Mouse (Mus musculus) testis, adult 2 months (tissue): ENCODE measurements at regions not wholly inside any gene's neighbourhood (a gene's known extent, or its start where the extent isn't known, plus 50 kb on each side); places are given as distances from the start of the nearest gene placed in this dataset.

ENCODE experiments used
- H3K27ac ChIP-seq: fragments of 200-500 bp; 2 replicates; pipeline ENCODE4 v1.5.1; 2012; ENCODE audit warnings: low read depth, low read length; ENCODE audit not compliant: control insufficient read depth, insufficient read depth
- H3K27me3 ChIP-seq: fragments of 200-500 bp; 2 replicates; pipeline ENCODE4 v1.6.1; 2012; ENCODE audit warnings: mild to moderate bottlenecking, low read length, moderate library complexity; ENCODE audit not compliant: control insufficient read depth, insufficient read depth
- H3K36me3 ChIP-seq: fragments of 200-500 bp; 2 replicates; pipeline ENCODE4 v1.6.1; 2012; ENCODE audit warnings: mild to moderate bottlenecking, low read length; ENCODE audit not compliant: control insufficient read depth, insufficient read depth
- H3K4me1 ChIP-seq: fragments of 200-500 bp; 2 replicates; pipeline ENCODE4 v1.6.1; 2012; ENCODE audit warnings: low read length; ENCODE audit not compliant: control insufficient read depth, insufficient read depth
- H3K4me3 ChIP-seq: fragments of 200-500 bp; 2 replicates; pipeline ENCODE4 v1.5.1; 2012; ENCODE audit warnings: low read depth, mild to moderate bottlenecking, low read length, moderate library complexity, mixed read lengths; ENCODE audit not compliant: control insufficient read depth
- CTCF ChIP-seq: fragments of 200-500 bp; IDR thresholded peaks from 2 replicates; pipeline ENCODE4 v1.5.1; 2012; ENCODE audit warnings: low read depth, mild to moderate bottlenecking, inconsistent platforms, low read length, moderate library complexity; ENCODE audit not compliant: control insufficient read depth, insufficient read depth, insufficient replicate concordance
- POLR2A ChIP-seq: fragments of 200-500 bp; IDR thresholded peaks from 2 replicates; pipeline ENCODE4 v1.6.1; 2012; ENCODE audit warnings: low read depth, mild to moderate bottlenecking, inconsistent platforms, low read length, moderate library complexity; ENCODE audit not compliant: control insufficient read depth

GRCm38 (mm10) chr13:28793166-28793935, 160.2 kb downstream of the Sox4 start:
- no peak for TF ChIP-seq CTCF
- no peak for TF ChIP-seq POLR2A
- H3K27ac ChIP-seq, result no peak overlapping the region
- no peaks in the 10 kb centered on the region for H3K36me3 ChIP-seq
- H3K4me3 ChIP-seq, result no peak overlapping the region
- no peaks in the 10 kb centered on the region for H3K27me3 ChIP-seq
- no peaks in the 10 kb centered on the region for H3K4me1 ChIP-seq

DNA sequence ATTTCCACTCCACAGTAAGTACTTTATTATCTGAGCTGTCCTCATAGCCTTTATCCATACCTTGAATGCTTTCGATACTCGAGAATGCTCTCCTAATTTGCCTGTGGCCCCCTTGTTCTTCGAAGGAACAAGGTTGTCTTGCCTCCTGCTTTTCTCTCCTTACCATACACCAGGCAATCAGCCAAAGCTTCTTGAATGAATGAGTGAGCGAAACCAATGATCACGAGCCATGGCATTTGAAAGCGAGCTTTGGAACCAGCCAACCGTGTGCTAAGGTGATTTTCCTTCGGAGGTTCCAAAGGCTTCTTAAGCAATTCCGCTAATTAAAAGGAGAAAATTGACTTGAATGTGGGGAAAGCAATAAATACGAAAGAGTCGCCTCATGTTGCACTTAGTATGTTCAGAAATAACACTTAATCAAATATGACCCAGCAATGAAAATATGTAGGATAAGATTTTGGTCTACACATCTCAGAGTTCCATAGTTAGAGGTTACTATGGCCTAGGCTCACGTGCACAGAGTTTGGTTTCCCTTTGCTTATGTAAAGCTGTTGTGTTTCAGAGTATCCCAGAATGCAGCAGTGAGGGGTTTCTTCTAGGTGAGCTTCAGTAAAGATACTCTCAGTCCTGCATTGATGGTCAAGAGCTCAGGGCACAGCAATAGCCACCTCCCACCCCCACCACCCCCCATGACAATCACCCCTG, 160.9 kb downstream of the Sox4 start:
- Histone ChIP-seq H3K27ac (no peak overlapping the region), H3K4me1 (no peaks in the 10 kb centered on the region)

GRCm38 (mm10) chr13:28790381-28790780, 163.1 kb downstream of the Sox4 start:
- no peak for TF ChIP-seq CTCF
- TF ChIP-seq POLR2A, result no peak
- H3K36me3 ChIP-seq, result no peaks in the 10 kb centered on the region
- H3K4me3 ChIP-seq, result no peak overlapping the region
- no peak overlapping the region for H3K27ac ChIP-seq
- no peaks in the 10 kb centered on the region for H3K4me1 ChIP-seq
- no peaks in the 10 kb centered on the region for H3K27me3 ChIP-seq

More for the DNA sequence above, 160.9 kb downstream of the Sox4 start:
- Histone ChIP-seq H3K27me3 (no peaks in the 10 kb centered on the region), H3K4me3 (no peak overlapping the region), H3K36me3 (no peaks in the 10 kb centered on the region)
- no peak for TF ChIP-seq POLR2A
- no peak for TF ChIP-seq CTCF

- TF ChIP-seq POLR2A (no peak), CTCF (no peak)
- no peaks in the 10 kb centered on the region for H3K4me1 ChIP-seq
These were observed 166.2 kb downstream of the Sox4 start for GRCm38 (mm10) chr13:28787331-28787643.

GRCm38 (mm10) chr13:28786629-28787330, 166.7 kb downstream of the Sox4 start:
- Histone ChIP-seq H3K27ac (no peak overlapping the region), H3K4me1 (no peaks in the 10 kb centered on the region), H3K4me3 (no peak overlapping the region), H3K36me3 (no peaks in the 10 kb centered on the region), H3K27me3 (no peaks in the 10 kb centered on the region)
- no peak for TF ChIP-seq CTCF
- TF ChIP-seq POLR2A, result no peak

More at GRCm38 (mm10) chr13:28787331-28787643, 166.2 kb downstream of the Sox4 start:
- no peaks in the 10 kb centered on the region for H3K27me3 ChIP-seq
- no peak overlapping the region for H3K4me3 ChIP-seq
- no peak overlapping the region for H3K27ac ChIP-seq
- H3K36me3 ChIP-seq, result no peaks in the 10 kb centered on the region

DNA sequence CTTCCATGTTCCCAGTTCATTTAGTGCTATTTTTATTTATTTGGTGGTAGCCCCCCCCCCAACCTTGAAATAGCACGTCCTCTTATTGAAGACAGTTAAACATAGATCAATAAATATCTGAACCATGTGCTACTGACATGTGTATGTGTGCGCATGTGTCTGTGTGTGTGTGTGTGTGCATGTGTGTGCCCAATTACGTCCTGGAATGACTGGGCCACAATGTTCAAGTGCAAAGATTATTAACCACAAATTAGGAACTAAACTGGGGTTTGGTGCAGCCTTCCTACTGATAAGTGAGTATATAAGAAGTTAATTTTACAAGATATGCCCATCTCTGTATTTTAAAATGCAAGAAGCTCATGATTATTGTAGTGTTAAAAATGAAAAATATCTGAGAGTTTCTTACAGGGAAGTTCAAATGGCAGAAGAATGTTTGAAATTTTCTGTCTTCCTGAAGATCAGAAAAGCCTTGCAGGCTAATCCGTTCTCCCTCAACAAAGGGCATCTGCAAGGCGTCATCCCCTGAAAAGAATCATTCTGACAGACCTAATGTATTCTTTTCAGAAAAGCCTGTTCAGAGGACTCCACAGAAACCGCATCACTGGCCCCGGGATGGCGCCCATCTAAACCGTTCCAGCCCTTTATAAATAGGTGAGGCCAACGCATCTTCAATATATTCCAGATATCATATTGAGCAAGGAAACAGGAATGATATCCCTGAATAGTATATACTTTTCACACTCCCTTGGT, 170.8 kb downstream of the Sox4 start:
- Histone ChIP-seq H3K4me3 (no peak overlapping the region), H3K4me1 (no peaks in the 10 kb centered on the region), H3K27me3 (no peaks in the 10 kb centered on the region), H3K36me3 (no peaks in the 10 kb centered on the region), H3K27ac (no peak overlapping the region)
- TF ChIP-seq CTCF (no peak), POLR2A (no peak)
